Mouse (Mus musculus): ENCODE measurements around the gene Hnrnpd. TPM values are rescaled to one million over a fixed set of nuclear protein-coding genes. Genes with fewer than 3 reads are reported as not detected.

The Hnrnpd gene
- polyA plus RNA-seq, 1 experiment from 2014 or later, result 277 TPM

DNA sequence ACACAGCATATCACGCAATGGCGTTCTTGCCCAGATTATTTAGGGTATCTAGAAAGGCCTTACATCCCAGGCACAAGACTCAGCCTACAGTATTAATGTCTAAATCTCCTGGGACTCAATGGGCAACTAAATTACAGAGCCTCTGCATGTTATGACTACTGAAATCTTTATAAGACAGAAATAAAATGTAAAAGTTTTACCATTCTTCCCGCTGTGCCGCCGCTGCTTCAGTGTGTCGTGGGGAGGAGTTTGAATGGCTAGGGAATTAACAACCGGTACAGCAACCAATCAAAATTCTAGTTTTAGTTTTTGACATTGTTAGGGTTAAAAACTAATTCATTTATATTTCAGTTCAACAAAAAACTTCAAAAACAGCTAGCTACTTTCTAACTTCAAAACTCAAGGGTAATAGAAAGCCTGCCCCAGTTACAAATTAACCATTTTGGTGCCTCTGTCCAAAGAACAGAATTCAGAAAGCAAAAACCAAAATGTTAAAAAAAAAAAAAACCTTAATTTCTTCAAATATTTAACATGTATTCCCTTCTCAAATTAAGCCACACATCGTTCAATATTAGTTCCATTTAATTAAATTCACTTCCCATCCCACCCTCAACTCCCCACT is 2.3 kb downstream of the Hnrnpd start:
- ATAC-seq (ENCODE audit: insufficient read depth, low FRiP score, low TSS enrichment) (no peak), DNase-seq (ENCODE audit: low spot score) (no peak)
- Histone ChIP-seq H3K9ac (ENCODE audit: low read length) (peak overlapping the region; percentile 99; the same call in 1 of the 2 replicates), H3K4me1 (ENCODE audit: control insufficient read depth, insufficient read depth, low read length) (peaks cover 5% of the 10 kb centered on the region; the same call in 1 of the 2 replicates), H3K27ac (ENCODE audit: low read depth, low read length) (no peak overlapping the region), H3K4me2 (ENCODE audit: low read depth) (peak overlapping the region; percentile 78), H3K9me3 (ENCODE audit: control insufficient read depth, low read length) (no peaks in the 10 kb centered on the region), H3K27me3 (ENCODE audit: control insufficient read depth, insufficient read depth, low read length) (no peaks in the 10 kb centered on the region), H3K4me3 (ENCODE audit: low read depth, low read length) (peak overlapping the region; percentile 98), H3K36me3 (ENCODE audit: control insufficient read depth, insufficient read depth, low read length) (no peaks in the 10 kb centered on the region)
- WGBS, result 23% methylated on average over 8 of the region's 8 CpGs

GRCm38 (mm10) chr5:99975776-99976175 is 3.0 kb downstream of the Hnrnpd start:
- Histone ChIP-seq H3K4me1 (ENCODE audit: control insufficient read depth, insufficient read depth, low read length) (peaks cover 5% of the 10 kb centered on the region; the same call in 1 of the 2 replicates), H3K4me3 (ENCODE audit: low read depth, low read length) (peak overlapping the region; percentile 20), H3K36me3 (ENCODE audit: control insufficient read depth, insufficient read depth, low read length) (no peaks in the 10 kb centered on the region), H3K27me3 (ENCODE audit: control insufficient read depth, insufficient read depth, low read length) (no peaks in the 10 kb centered on the region), H3K4me2 (ENCODE audit: low read depth) (peak overlapping the region; percentile 42), H3K9ac (ENCODE audit: low read length) (no peak overlapping the region), H3K27ac (ENCODE audit: low read depth, low read length) (no peak overlapping the region), H3K9me3 (ENCODE audit: control insufficient read depth, low read length) (no peaks in the 10 kb centered on the region)
- ATAC-seq (ENCODE audit: insufficient read depth, low FRiP score, low TSS enrichment) (no peak), DNase-seq (ENCODE audit: low spot score) (no peak)
- WGBS, result 85% methylated on average over 1 of the region's 1 CpGs

DNA sequence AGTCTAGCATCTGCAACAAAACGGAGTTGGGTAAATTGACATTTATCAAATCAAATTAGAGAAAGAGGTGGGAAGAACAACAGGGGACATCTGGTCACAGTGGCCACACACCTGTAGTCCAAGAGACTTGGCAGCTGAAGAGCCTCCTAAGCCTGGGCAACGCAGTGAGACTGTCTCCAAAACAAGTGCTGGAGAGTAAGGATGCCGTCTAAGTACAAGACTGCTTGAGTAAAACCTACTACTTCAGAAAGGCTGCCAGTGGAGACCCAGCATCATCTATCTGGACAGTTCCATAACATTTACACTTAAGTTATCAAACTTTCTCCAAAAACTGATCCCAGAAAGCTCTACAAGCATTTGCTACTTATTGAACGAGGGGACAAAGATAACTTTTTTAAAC is 3.7 kb downstream of the Hnrnpd start:
- Histone ChIP-seq H3K27me3 (ENCODE audit: control insufficient read depth, insufficient read depth, low read length) (no peaks in the 10 kb centered on the region), H3K9ac (ENCODE audit: low read length) (no peak overlapping the region), H3K27ac (ENCODE audit: low read depth, low read length) (no peak overlapping the region), H3K36me3 (ENCODE audit: control insufficient read depth, insufficient read depth, low read length) (no peaks in the 10 kb centered on the region), H3K9me3 (ENCODE audit: control insufficient read depth, low read length) (no peaks in the 10 kb centered on the region), H3K4me1 (ENCODE audit: control insufficient read depth, insufficient read depth, low read length) (peaks cover 5% of the 10 kb centered on the region; the same call in 1 of the 2 replicates), H3K4me3 (ENCODE audit: low read depth, low read length) (no peak overlapping the region), H3K4me2 (ENCODE audit: low read depth) (peak overlapping the region; percentile 1; the same call in 1 of the 2 replicates)
- ATAC-seq (ENCODE audit: insufficient read depth, low FRiP score, low TSS enrichment), result no peak
- no peak for DNase-seq (ENCODE audit: low spot score)
- WGBS, result 84% methylated on average over 4 of the region's 4 CpGs

DNA sequence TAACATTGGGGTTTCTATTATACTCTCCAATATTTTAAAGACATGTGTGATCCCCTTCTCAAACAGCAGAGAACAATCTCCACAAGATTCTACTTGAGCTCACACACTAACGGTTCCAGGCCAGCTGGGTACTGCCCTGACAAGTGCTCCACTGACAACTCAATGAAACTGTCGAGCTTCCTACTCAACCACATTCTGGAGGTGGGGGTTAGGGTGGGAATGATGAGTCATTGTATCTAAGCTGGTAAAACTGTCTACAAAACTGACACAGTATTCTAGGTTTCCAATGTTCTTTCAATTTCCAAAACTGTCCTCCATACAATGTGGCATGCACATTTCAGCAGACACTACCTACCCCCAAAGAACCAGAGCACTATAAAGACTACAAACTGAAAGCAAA is 4.8 kb downstream of the Hnrnpd start:
- Histone ChIP-seq H3K9ac (ENCODE audit: low read length) (no peak overlapping the region), H3K27me3 (ENCODE audit: control insufficient read depth, insufficient read depth, low read length) (no peaks in the 10 kb centered on the region), H3K4me2 (ENCODE audit: low read depth) (no peak overlapping the region), H3K4me1 (ENCODE audit: control insufficient read depth, insufficient read depth, low read length) (peaks cover 5% of the 10 kb centered on the region; the same call in 1 of the 2 replicates), H3K27ac (ENCODE audit: low read depth, low read length) (no peak overlapping the region), H3K9me3 (ENCODE audit: control insufficient read depth, low read length) (no peaks in the 10 kb centered on the region), H3K36me3 (ENCODE audit: control insufficient read depth, insufficient read depth, low read length) (no peaks in the 10 kb centered on the region), H3K4me3 (ENCODE audit: low read depth, low read length) (no peak overlapping the region)
- ATAC-seq (ENCODE audit: insufficient read depth, low FRiP score, low TSS enrichment) (no peak), DNase-seq (ENCODE audit: low spot score) (no peak)
- WGBS, result 28% methylated on average over 2 of the region's 2 CpGs

GRCm38 (mm10) chr5:99959960-99960359 is 18.8 kb downstream of the Hnrnpd start:
- Histone ChIP-seq H3K4me2 (ENCODE audit: low read depth) (no peak overlapping the region), H3K36me3 (ENCODE audit: control insufficient read depth, insufficient read depth, low read length) (peaks cover 6% of the 10 kb centered on the region; the same call in 1 of the 2 replicates)

GRCm38 (mm10) chr5:99959236-99959936 is 19.4 kb downstream of the Hnrnpd start:
- no peaks in the 10 kb centered on the region for H3K9me3 ChIP-seq (ENCODE audit: control insufficient read depth, low read length)
- H3K27me3 ChIP-seq (ENCODE audit: control insufficient read depth, insufficient read depth, low read length), result no peaks in the 10 kb centered on the region
- no peak overlapping the region for H3K4me2 ChIP-seq (ENCODE audit: low read depth)
- H3K36me3 ChIP-seq (ENCODE audit: control insufficient read depth, insufficient read depth, low read length), result peaks cover 6% of the 10 kb centered on the region; the same call in 1 of the 2 replicates
- H3K27ac ChIP-seq (ENCODE audit: low read depth, low read length), result no peak overlapping the region
- H3K4me3 ChIP-seq (ENCODE audit: low read depth, low read length), result no peak overlapping the region
- DNase-seq (ENCODE audit: low spot score), result no peak
- H3K9ac ChIP-seq (ENCODE audit: low read length), result no peak overlapping the region
- 64% methylated on average over 2 of the region's 2 CpGs for WGBS
- ATAC-seq (ENCODE audit: insufficient read depth, low FRiP score, low TSS enrichment), result no peak
- no peaks in the 10 kb centered on the region for H3K4me1 ChIP-seq (ENCODE audit: control insufficient read depth, insufficient read depth, low read length)

More at GRCm38 (mm10) chr5:99959960-99960359, 18.8 kb downstream of the Hnrnpd start:
- H3K4me1 ChIP-seq (ENCODE audit: control insufficient read depth, insufficient read depth, low read length), result no peaks in the 10 kb centered on the region
- H3K9me3 ChIP-seq (ENCODE audit: control insufficient read depth, low read length), result no peaks in the 10 kb centered on the region
- no peak overlapping the region for H3K4me3 ChIP-seq (ENCODE audit: low read depth, low read length)
- H3K9ac ChIP-seq (ENCODE audit: low read length), result no peak overlapping the region
- DNase-seq (ENCODE audit: low spot score), result no peak
- 92% methylated on average over 2 of the region's 2 CpGs for WGBS
- ATAC-seq (ENCODE audit: insufficient read depth, low FRiP score, low TSS enrichment), result no peak
- no peaks in the 10 kb centered on the region for H3K27me3 ChIP-seq (ENCODE audit: control insufficient read depth, insufficient read depth, low read length)
- no peak overlapping the region for H3K27ac ChIP-seq (ENCODE audit: low read depth, low read length)

GRCm38 (mm10) chr5:99958666-99959065 is 20.1 kb downstream of the Hnrnpd start:
- Histone ChIP-seq H3K4me1 (ENCODE audit: control insufficient read depth, insufficient read depth, low read length) (no peaks in the 10 kb centered on the region; the same call in 1 of the 2 replicates), H3K36me3 (ENCODE audit: control insufficient read depth, insufficient read depth, low read length) (peaks cover 6% of the 10 kb centered on the region; the same call in 1 of the 2 replicates), H3K9me3 (ENCODE audit: control insufficient read depth, low read length) (no peaks in the 10 kb centered on the region), H3K27ac (ENCODE audit: low read depth, low read length) (no peak overlapping the region), H3K4me2 (ENCODE audit: low read depth) (no peak overlapping the region), H3K9ac (ENCODE audit: low read length) (no peak overlapping the region), H3K27me3 (ENCODE audit: control insufficient read depth, insufficient read depth, low read length) (no peaks in the 10 kb centered on the region), H3K4me3 (ENCODE audit: low read depth, low read length) (no peak overlapping the region)
- DNase-seq (ENCODE audit: low spot score), result no peak
- ATAC-seq (ENCODE audit: insufficient read depth, low FRiP score, low TSS enrichment), result no peak
- WGBS, result 95% methylated on average over 1 of the region's 1 CpGs

DNA sequence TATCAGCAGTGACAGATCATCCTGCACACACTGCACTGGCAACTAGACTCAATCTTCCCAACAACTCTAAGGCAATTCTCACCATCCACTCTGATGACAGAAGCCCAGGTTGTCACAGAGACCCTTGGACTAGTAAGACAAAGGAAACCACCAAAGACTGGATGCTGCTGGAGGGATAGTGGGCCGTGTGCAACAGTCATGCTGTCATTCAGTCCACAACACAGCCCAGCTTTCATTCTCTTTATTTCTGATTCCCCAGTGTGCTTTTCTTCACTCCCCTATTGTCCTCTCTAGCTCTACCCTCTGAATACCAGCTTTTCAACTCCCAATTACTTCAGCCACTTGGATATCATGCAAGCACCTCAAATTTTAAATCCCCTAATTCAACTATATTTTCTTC is 24.9 kb downstream of the Hnrnpd start:
- 26% methylated on average over 1 of the region's 1 CpGs for WGBS
- H3K4me3 ChIP-seq (ENCODE audit: low read depth, low read length), result no peak overlapping the region
- no peaks in the 10 kb centered on the region for H3K27me3 ChIP-seq (ENCODE audit: control insufficient read depth, insufficient read depth, low read length)
- ATAC-seq (ENCODE audit: insufficient read depth, low FRiP score, low TSS enrichment) (no peak; the same call in 1 of the 2 replicates), DNase-seq (ENCODE audit: low spot score) (peak; percentile 29)
- H3K9me3 ChIP-seq (ENCODE audit: control insufficient read depth, low read length), result no peaks in the 10 kb centered on the region
- 0 out of 2 replicates have a peak, but pooled peaks cover 2% of the 10 kb centered on the region for H3K36me3 ChIP-seq (ENCODE audit: control insufficient read depth, insufficient read depth, low read length)
- H3K4me1 ChIP-seq (ENCODE audit: control insufficient read depth, insufficient read depth, low read length), result no peaks in the 10 kb centered on the region; the same call in 1 of the 2 replicates
- no peak overlapping the region for H3K9ac ChIP-seq (ENCODE audit: low read length)
- H3K4me2 ChIP-seq (ENCODE audit: low read depth), result no peak overlapping the region
- H3K27ac ChIP-seq (ENCODE audit: low read depth, low read length), result no peak overlapping the region

All from neural tube, embryonic 11.5 days (tissue).